Comparison of ENCODE assay signal across 13 mouse cellular contexts in genomic region chr1:6059090-6059489, GRCm38 (mm10).
"Had no signal": no experiment of that assay in that cellular context is flagged by ENCODE, and none has a peak within 500 bp of the region (broad histone marks: within the 10 kb centered on the region; RNA-seq: fewer than 3 reads in every experiment).

No protein-coding gene starts in this region.

- DNase-seq: lung, adult 18-20 months; lung, embryonic 14.5 days; lung, postnatal 10 days; lung, postnatal 4 days; midbrain, embryonic 14.5 days; retina, postnatal 1 day; right cerebral cortex, adult 18-20 months; right cerebral cortex, postnatal 25 days; right cerebral cortex, postnatal 4 days; spleen, adult 18-20 months; thymus, adult 18-20 months; thymus, postnatal 14 days; thymus, postnatal 36 days had no signal
